Mouse (Mus musculus) erythroblast, embryonic 14.5 days (primary cell): ENCODE data around the gene Lztr1. TPM values are rescaled to one million over a fixed set of nuclear protein-coding genes. Genes with fewer than 3 reads are reported as not detected.

Experiments
- H3K27me3 ChIP-seq: 2 replicates; pipeline ENCODE4 v1.6.1; 2012; ENCODE audit warnings: inconsistent platforms; ENCODE audit not compliant: control insufficient read depth
- H3K36me3 ChIP-seq: 2 replicates; pipeline ENCODE4 v1.6.1; 2012; ENCODE audit warnings: mild to moderate bottlenecking, inconsistent platforms; ENCODE audit not compliant: control insufficient read depth
- H3K4me1 ChIP-seq: 2 replicates; pipeline ENCODE4 v1.6.1; 2012; ENCODE audit warnings: inconsistent platforms; ENCODE audit not compliant: control insufficient read depth
- H3K4me3 ChIP-seq: replicated peaks from 2 replicates; pipeline ENCODE3; 2012; ENCODE audit warnings: moderate library complexity, mild to moderate bottlenecking, inconsistent platforms
- H3K9me3 ChIP-seq: 2 replicates; pipeline ENCODE4 v1.6.1; 2012; ENCODE audit warnings: low read length, inconsistent platforms, mixed read lengths; ENCODE audit not compliant: control insufficient read depth
- GATA1 ChIP-seq: IDR thresholded peaks from 2 replicates; pipeline ENCODE4 v1.6.1; 2012; ENCODE audit warnings: low read length, inconsistent platforms, mixed read lengths
- TAL1 ChIP-seq: IDR thresholded peaks from 3 replicates; pipeline ENCODE4 v1.6.1; 2012; ENCODE audit warnings: low read length, inconsistent platforms, mixed read lengths
- polyA plus RNA-seq: library from polyadenylated mRNA; stranded (reverse); fragments of >175 nt; gene quantifications from 2 replicates; pipeline ENCODE4 v1.2.3, GENCODE M21; 2012

Gene Lztr1
- polyA plus RNA-seq, 1 experiment: 0.59 TPM

DNA sequence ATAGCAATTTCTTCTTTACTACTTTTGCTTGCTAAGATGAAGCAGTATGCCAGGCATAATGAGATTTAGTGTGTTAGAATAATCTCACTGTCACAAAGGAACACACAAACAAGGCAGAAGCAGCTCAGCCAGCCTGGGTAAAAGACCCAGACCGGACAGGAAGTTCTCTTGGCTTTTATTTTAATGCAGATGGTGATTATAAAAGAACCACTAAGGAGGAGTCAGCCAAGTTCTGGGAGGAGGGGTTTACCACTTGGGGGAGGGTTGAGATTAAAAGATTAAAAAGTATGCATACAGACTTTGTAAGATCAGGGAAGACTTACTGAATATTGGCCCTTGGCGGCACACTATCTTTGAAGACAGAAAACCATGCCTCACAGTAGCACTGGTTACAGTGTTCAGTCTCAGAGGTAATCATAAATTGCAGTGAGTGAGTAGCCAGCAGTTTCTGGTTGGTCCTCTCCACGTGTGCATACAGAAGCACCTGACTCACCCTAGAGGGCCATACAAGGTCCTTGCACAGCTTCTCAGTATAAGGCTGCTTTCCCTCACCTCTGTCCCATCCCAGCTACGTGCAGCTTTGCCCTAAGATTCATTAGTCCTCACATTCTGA lies 30.1 kb upstream of the Lztr1 start:
- Histone ChIP-seq H3K9me3 (no peaks in the 10 kb centered on the region), H3K4me1 (peaks cover 42% of the 10 kb centered on the region), H3K27me3 (no peaks in the 10 kb centered on the region), H3K4me3 (no peak overlapping the region), H3K36me3 (peaks cover 74% of the 10 kb centered on the region)
- TF ChIP-seq GATA1 (no peak), TAL1 (no peak)

DNA sequence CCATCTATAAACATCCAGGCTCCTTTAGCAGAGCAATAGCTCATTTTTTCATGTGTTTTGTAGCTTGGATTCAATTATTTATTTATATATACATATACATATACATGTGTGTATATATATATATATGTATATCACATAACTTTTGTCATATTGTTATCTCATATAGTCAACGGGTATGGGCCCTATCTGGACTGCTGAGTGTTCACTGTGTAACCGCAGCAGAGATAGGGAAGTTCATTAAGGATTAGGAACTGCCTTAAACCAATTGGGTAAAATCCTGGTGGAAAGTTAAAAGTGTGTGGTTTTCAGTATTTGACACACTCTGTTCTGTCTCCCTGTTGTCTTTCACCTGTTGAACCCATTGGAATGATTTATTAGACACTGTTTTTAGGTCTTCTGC lies 27.0 kb upstream of the Lztr1 start:
- H3K4me3 ChIP-seq: no peak overlapping the region
- peaks cover 82% of the 10 kb centered on the region for H3K36me3 ChIP-seq
- peaks cover 33% of the 10 kb centered on the region for H3K4me1 ChIP-seq
- H3K9me3 ChIP-seq: no peaks in the 10 kb centered on the region
- TF ChIP-seq GATA1 (no peak), TAL1 (no peak)
- H3K27me3 ChIP-seq: no peaks in the 10 kb centered on the region

DNA sequence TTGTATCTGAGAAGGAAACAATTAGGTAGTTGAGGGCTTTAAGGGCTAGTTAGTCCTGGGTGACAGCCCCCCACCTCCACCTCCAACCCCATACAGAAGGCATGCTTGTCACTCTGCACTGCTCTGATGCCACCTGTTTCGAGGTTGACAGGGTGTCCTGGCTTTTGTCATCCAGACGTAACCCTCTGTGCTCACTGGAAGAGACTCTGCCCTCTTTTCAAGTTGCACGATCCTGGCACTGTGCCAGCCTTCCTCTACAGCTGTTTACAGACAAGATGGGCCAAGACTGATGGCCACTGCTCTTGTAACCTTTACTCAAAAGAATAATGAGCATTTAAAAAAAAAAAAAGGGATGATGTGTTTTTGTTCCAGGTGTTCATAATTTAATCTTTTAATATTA lies 22.0 kb upstream of the Lztr1 start:
- Histone ChIP-seq H3K27me3 (peaks cover 20% of the 10 kb centered on the region), H3K36me3 (peaks cover 70% of the 10 kb centered on the region)
- no peak for TF ChIP-seq GATA1
- TF ChIP-seq TAL1: no peak

DNA sequence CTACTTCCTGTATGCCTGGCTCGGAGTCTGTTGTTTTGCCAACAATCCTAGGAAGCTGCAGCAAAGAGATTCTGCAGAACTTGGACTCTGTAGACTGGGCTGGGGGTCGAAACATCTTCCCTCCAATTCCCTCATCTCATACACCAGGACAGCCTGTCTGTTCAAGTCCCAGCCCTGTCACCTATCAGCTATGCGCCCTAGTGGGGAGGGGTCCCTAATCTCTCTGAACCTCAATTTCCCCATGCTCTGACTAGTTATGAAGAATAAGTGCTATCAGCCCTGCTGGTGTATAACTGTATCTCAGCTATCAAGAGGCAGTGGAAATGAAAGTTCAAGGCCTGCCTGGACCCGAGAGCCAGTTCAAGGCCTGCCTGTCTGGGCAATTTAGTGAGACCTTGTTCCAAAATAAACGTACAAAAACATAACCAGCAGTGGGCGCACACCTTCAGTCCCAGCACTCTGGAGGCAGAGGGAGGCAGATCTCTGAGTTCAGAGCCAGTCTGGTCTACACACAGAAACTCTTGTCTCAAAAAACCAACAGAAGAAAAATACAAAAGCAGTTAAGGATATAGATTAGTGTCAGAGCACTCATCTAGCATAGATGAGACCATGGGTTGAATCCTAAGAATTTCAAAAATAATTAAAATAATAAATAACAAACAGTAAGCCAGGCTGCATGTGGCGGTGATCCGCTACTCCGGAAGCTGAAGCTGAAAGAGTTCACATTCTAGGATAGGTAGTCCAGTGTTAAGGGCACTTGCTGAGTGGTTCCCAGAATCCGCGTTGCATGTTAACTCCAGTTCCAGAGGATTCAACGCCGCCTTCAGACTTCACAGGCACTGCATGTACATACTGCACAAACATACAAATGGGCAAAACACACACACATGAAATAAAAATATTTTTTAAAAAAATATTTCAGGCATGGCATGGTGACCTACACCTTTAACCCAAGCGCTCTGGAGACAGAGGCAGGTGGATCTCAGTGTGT lies 19.7 kb upstream of the Lztr1 start:
- TF ChIP-seq GATA1 (no peak), TAL1 (no peak)
- Histone ChIP-seq H3K36me3 (peaks cover 47% of the 10 kb centered on the region), H3K27me3 (peaks cover 26% of the 10 kb centered on the region), H3K4me1 (peaks cover 16% of the 10 kb centered on the region), H3K9me3 (no peaks in the 10 kb centered on the region), H3K4me3 (no peak overlapping the region)

More for the DNA sequence above, 22.0 kb upstream of the Lztr1 start:
- Histone ChIP-seq H3K9me3 (no peaks in the 10 kb centered on the region), H3K4me1 (peaks cover 23% of the 10 kb centered on the region), H3K4me3 (no peak overlapping the region)

DNA sequence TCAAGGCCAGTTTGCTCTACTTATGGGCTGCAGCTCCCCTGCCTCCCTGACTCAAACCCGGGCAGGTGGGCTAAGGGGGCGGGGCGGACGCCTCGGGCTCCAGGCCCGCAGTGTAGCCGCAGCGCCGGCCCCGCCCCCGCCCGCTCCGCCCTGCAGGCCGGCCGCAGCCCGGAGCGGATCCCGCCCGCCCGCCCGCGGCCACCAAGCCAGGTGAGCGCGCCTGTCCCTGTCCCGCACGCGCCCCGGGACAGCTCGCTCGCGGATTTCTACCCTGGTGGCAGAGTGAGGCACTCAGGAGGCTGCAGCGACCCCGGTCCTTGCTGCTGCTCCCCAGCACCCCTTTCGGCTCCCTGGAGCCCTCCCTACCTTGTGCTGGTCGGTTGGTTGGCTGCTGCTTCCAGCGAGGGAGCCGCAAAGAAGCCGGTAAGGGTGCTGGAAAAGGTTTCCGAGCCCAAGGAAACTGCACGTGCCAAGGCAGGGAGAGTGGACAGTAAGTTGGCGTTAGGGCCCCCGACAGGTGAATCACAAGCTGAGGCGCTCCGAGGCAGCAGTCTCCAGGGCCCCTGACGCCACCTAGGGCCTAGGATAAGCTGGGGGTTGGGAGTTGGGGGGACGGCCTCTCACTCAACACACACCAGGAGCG lies 18.9 kb upstream of the Lztr1 start, which contains the start of gene Aifm3:
TSS of gene Aifm3 (plus strand) at position 143 of the 643 bp plus-strand sequence.
- H3K27me3 ChIP-seq: peaks cover 26% of the 10 kb centered on the region
- H3K4me3 ChIP-seq: peak within 1 kb of the TSS; percentile 60
- peaks cover 16% of the 10 kb centered on the region for H3K4me1 ChIP-seq
- TF ChIP-seq TAL1 (no peak), GATA1 (no peak)
- no peaks in the 10 kb centered on the region for H3K9me3 ChIP-seq
- peaks cover 39% of the 10 kb centered on the region for H3K36me3 ChIP-seq

DNA sequence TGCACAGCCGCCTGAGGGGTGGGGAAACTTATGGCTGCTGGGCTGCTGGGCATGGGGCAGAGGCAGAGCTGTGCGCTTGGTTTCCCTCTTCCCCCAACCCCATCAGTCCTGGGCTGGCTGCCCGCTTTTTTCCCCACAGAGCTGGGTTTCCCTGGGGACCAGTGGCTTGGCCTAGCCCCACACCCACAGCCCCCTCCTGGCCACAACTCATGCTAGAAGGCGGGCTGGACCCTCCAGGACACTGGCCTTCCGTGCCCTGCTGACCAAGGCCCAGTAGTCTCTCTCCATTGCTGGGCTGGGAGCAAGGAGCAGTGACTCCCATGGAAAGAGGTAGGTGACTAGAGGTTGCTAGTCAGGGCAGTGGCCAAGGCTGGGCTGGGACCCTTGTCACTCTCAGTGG lies 17.3 kb upstream of the Lztr1 start:
- no peak overlapping the region for H3K4me3 ChIP-seq
- peaks cover 16% of the 10 kb centered on the region for H3K4me1 ChIP-seq
- peaks cover 23% of the 10 kb centered on the region for H3K36me3 ChIP-seq
- TF ChIP-seq GATA1 (no peak), TAL1 (no peak)
- H3K27me3 ChIP-seq: peaks cover 28% of the 10 kb centered on the region
- H3K9me3 ChIP-seq: no peaks in the 10 kb centered on the region

DNA sequence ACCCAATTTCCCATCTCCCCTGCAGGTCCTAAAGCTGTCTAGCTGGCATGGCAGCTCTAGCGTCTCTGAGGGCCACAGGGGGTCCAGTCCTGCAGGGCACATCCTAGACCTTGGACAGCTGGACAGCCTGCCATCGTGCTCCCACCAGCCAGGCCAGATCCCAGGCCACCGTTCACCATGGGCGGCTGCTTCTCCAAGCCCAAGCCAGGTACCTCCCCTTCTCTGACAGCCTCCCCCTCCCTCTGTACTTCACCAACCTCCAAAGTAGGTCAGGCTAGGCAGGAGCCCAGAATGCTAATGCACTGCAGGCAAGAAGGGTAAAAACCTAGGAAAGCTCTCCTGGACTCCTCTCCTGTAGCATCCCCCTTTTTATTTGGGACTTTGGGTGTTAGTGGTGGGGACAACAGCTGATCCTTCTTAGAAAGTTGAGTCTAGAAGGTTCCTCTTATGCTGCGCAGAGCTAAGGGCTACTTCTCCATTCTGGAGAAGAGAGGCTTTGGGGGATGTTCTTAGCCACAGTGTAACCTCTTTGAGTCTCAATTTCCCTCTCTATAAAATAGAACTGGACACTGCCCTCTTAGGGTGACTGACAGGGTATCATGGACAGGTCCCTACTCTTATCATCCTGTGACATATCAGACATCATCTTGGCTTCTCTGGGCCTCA lies 16.5 kb upstream of the Lztr1 start:
- Histone ChIP-seq H3K27me3 (peaks cover 35% of the 10 kb centered on the region), H3K4me1 (peaks cover 16% of the 10 kb centered on the region), H3K4me3 (no peak overlapping the region), H3K36me3 (peaks cover 16% of the 10 kb centered on the region), H3K9me3 (no peaks in the 10 kb centered on the region)
- TF ChIP-seq TAL1 (no peak), GATA1 (no peak)

DNA sequence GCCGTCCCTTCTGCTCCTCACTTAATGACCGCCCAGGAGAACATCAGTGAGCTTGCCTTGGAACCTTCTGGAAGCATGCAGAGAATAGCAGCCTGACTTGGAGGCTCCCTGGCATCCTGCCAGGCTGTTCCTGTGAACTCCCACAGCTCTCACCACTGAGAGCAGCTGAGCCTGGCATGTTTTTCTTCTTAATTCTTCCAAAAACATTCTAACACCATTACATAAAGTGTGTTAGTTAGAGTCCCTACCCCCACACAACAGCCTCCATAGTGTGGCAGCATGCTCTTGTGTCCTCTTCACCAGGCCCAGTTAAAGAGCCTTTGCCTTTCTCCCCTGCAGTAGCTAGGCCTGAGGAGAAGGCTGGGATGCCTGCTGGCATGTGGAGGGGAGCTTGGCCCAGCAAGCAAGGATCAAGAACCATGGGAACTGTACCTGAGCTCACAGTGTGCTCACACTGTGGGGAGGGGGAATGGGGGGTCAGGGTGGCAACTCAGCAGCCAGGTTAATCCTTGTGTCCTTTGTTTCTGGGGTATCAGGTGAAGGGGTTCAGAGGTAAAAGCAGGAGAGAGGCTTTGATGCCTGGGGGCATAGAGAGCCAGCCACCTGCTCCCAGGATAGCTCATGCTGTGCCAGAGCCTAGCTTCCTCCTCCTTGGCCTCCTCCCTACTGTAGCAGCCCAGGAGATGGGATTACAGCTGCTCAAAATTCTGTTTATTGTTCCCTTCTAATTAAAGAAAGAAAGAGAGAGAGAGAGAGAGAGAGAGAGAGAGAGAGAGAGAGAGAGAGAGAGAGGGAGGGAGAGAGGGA lies 11.8 kb upstream of the Lztr1 start:
- Histone ChIP-seq H3K4me3 (no peak overlapping the region), H3K4me1 (no peaks in the 10 kb centered on the region), H3K27me3 (peaks cover 15% of the 10 kb centered on the region), H3K9me3 (no peaks in the 10 kb centered on the region), H3K36me3 (no peaks in the 10 kb centered on the region)
- no peak for TF ChIP-seq GATA1
- TF ChIP-seq TAL1: no peak
